Mouse (Mus musculus) spleen, adult 2 months (tissue): ENCODE data around the gene Mrpl30.

ENCODE experiments used
- CTCF ChIP-seq: fragments of 200-500 bp; IDR thresholded peaks from 2 replicates; pipeline ENCODE4 v1.5.1; 2011; ENCODE audit warnings: mild to moderate bottlenecking, inconsistent platforms; ENCODE audit not compliant: insufficient read depth, insufficient read length, insufficient replicate concordance; ENCODE audit errors: extremely low read depth
- POLR2A ChIP-seq: fragments of 200-500 bp; IDR thresholded peaks from 2 replicates; pipeline ENCODE4 v1.6.1; 2011; ENCODE audit warnings: low read depth, low read length, inconsistent platforms

- TF ChIP-seq CTCF (no peak), POLR2A (no peak)
Measured at GRCm38 (mm10) chr1:37918096-37918495, 27.8 kb downstream of the Mrpl30 start.
